Mouse (Mus musculus) CD4-positive, CD25-positive, alpha-beta regulatory T cell, adult 4 months (primary cell): ENCODE data around the gene Hmgcr. TPM values are rescaled to one million over a fixed set of nuclear protein-coding genes. Genes with fewer than 3 reads are reported as not detected.

ENCODE experiments used
- ATAC-seq: one replicate; pipeline ENCODE4 v1.8.0; 2017
- polyA plus RNA-seq, 2 experiments: library from polyadenylated mRNA; unstranded; fragments of 100-300 nt; shearing (Covaris generic); gene quantifications; one replicate each; pipeline ENCODE4 v1.2.1; 2017

Hmgcr gene
- 10 to 100 TPM; 55.7 to 79.5 TPM for polyA plus RNA-seq

DNA sequence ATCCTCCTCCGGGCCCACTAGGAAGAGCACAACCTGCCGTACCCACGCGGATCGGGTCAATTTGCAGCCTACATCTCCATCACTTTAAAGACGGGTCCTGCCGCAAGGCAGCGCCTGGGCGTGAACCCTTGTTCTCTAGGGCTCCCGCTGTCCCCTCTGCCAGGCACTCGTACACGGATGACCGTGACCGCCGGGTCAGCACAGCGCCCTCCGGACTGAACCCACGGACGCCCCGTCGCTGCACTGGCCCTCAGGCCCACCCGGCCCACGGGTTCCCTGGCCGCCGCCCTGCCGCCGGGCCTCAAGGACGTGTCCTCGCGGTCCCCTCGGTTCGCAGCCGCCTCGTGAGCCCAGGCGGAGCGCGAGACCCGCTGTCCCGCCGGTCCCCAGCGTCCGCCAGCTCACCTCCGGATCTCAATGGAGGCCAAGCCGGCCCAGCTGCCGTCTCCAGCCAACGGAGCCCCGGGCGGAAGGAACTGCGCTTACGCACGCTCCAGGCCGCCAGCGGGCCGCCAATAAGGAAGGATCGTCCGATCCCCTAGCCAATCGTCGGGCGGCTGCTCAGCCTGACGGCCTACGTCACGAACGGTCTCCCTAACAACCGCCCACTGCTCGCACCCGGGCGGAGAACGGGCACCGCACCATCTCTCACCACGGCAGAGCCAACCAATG is at the start of gene Hmgcr:
Gene Hmgcr (minus strand): TSS at position 531 of the 672 bp plus-strand sequence.
- peak; percentile 92 for ATAC-seq

DNA sequence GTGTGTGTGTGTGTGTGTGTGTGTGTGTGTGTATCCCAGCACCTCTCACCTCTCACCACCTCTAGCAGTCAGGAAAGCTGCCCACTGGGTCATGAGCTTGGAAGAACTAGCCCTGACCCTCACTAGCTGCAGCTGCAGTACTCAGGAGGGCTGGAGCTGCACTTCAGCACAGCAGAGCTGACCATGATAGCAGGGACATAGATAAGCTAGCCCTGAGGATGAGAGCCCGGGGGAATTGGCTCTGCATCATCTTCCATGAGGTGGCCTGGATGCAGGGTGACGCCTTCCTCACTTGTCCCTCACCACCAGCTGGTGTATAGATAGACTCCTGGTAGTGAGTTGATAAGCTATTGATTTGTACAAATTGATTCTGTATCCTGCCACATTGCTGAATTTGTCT is 49.3 kb upstream of the Hmgcr start:
- no peak for ATAC-seq

DNA sequence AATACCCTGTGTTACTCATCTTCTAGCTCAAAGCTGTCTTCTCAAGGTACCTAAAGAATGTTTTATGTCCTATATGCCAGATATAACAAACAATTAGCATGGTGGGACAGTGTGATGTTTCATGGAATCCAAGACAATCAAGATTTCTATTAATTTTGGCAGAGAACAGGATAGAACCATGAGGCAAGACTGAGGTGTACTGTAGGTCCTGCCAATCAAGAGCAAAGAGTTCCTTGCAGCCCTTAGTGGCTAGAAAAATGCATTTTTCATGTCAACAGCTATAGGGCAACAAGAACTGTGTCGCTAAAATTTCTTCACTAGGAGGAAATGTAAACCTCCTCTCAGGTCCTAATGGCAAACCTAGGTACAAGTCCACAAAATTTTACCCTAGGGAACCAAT is 47.1 kb upstream of the Hmgcr start:
- ATAC-seq, result no peak

DNA sequence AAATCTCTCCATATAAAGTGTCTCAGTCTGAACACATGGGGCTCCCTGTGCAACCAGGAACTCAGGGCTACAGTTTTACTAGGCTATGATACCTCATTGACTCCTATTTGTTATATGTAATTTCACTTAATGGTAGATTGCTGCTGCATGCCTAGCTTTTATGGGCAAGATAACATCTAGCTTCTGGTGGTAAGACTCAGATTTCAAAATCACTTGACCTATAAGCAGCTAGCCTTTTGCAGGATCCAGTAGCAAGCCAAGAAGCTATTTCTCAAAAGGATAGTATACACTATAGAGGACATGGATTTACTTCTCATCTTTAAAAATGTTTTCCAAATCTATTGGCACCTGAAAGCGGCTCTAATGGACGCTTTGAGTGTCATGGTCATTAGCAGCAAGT is 45.6 kb upstream of the Hmgcr start:
- ATAC-seq, result no peak

DNA sequence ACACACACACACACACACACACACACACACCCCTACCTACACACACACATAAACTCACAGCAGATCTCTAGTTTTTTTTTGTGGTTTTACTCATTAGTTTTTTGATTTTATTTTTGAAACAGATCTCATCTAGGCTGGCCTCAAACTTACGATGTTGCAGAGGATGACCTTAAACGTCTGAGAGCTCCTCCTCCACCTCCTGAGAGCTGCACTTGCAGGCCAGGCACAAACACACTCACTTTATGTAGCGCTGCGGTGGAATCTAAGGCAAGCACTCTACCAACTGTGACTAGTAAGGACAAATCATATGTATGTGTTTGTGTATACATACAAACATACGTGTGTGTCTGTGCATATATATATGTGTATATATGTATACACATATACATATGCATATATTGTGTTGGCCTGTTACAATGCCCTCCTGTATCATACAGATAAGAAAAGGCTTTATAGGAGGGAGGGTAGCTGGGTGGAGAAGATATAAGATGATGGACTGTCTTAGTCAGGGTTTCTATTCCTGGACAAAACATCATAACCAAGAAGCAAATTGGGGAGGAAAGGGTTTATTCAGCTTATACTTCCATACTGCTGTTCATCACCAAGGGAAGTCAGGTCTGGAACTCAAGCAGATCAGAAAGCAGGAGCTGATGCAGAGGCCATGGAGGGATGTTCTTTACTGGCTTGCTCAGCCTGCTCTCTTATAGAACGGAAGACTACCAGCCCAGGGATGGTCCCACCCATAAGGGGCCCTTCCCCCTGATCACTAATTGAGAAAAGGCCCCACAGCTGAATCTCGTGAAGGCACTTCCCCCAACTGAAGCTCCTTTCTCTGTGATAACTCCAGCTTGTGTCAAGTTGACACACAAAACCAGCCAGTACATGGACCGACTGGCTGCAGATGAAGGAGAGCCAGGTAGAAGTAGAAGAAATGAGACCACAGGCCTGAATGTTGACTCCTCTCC is 38.8 kb upstream of the Hmgcr start:
- no peak for ATAC-seq

DNA sequence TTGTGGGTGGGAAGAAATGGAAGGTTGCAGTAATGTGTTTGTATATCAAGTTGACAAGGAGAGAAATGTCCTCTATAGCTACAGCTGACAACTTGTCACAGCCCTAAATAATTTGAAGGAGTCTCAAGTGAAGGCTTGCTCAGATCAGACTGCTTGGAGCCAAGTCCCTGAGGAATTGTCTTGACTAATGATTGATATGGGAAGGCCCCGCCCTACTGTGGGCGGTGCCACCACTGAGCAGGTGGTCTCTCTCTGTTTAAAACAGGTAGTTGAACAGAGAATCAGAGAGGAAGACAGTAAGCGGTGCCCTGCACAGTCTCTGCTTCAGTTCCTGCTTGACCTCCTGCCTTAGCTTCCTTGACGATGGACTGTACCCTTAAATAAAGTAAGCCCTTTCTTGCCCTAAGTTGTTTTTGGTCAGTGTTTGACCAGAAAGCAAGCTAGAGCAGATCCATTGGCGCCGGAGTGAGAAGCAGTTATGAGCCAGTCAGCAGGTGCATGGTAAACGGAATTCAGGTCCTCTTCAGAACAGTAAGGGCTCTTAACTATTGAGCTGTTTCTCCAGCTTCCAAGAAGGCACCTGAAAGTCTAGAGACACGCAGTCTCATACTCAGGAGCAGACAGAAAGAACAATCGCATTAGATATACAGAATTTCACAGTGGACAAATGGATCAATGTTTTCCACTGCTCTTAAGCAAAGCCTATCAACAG is 32.0 kb upstream of the Hmgcr start:
- ATAC-seq, result no peak

DNA sequence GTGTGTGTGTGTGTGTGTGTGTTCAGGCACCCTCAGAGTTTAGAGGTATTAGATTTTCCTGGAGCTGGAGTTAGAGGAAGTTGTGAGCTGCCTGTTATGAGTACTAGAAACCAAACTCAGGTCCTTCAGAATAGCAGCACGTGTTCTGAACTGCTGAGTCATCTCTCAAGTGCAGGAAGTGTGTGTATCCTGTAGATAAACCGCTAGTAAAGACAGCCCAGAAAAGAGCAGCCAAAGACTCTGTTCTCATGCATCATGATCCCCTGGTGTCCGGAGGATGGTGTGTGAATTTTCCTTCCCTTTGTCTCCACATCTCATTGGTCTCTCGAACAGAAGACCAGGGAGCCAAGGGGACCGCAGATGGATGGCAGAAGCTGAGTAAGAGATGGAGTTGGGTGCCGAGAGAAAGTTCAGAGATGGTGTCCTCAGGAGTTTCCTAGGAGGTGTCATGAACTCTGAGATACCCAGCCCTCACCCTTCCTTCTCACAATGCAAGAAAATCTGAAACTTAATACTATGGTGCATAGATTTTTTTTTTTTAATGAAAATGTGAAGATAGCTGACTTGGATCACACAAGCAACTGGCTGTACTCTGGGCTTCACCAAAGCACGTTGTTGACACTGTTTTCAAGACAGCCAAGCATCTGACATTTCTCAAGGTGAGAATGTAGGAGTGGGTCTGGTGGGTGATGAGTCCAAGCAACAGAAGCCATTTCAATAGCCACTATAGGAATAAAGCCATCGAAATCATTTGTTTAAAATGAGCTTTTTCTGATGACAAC is 27.3 kb upstream of the Hmgcr start:
- peak; percentile 97 for ATAC-seq

DNA sequence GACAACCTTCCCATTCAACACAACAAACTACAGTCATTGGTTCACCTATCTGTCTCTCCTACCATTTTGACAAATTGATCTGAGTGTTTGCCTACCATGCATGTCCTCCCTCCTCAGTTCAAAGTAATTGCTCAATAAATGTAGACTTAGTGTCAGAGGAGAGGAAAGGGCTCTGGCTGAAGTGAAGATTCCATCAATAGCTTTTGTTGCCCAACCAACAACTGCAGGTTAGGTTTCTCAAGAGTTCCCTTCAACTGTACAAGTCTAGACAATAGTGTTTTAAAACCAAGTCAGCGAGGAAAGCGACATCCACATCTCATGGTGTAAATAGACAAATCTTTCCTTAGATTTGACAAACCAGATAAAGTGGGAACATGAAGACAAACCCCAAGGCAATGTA is 24.7 kb upstream of the Hmgcr start:
- ATAC-seq, result no peak

DNA sequence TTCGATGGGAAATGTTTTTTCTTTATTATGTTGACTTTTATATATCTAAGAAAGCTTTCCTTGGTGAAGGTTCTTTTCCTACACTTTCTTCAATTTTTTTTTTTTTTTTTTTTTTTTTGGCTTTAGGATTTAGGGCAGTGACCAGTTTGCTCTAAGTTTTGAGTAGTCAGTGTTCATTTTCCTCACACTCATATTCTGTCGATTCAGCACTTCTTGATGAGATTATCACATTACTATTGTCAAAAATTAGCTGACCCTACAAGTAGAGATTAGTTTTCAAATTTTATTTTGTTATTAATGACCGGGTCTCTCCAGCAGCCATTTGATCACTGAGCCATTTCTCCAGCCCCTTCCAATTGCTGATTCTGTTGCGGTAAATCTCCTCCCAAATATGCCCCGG is 19.2 kb upstream of the Hmgcr start:
- no peak for ATAC-seq

DNA sequence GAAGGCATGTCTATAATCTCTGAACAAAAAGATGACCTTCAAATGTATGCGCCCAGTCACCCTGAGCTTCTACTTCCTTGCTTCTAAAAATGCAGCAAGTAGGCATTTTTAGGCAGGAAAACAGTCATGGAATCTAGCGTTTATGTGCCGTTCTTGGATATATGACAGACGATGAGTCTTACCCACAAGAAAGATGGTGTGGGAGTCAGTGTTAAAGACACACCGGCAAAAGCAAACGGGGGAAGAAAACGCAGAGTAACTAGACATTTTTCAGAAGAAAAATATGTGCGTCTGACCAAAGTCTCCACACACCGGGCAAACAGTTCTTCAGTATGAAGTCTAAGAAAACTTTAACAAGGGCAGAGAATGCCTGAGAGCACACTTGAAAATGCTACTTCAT is 16.5 kb upstream of the Hmgcr start:
- ATAC-seq, result no peak

DNA sequence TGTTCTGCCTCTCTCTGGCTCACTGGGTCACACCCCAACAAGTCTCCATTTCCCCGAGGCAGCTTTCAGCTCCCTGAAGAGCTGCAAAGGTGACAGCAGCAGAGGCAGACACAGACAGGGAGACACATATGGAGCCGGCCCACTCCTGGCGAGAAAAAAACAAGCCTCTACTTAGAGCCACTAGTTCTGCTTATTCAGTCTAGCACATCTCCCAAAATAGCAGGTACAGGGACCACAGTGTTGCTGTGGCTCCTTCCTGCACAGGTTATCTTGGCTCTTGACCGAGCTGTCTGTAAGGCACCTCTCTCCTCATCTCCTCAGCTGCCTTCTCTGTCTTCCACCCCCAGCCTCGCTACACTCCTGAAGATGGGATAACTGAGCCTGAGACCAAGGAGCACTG is 14.0 kb upstream of the Hmgcr start:
- ATAC-seq, result no peak

DNA sequence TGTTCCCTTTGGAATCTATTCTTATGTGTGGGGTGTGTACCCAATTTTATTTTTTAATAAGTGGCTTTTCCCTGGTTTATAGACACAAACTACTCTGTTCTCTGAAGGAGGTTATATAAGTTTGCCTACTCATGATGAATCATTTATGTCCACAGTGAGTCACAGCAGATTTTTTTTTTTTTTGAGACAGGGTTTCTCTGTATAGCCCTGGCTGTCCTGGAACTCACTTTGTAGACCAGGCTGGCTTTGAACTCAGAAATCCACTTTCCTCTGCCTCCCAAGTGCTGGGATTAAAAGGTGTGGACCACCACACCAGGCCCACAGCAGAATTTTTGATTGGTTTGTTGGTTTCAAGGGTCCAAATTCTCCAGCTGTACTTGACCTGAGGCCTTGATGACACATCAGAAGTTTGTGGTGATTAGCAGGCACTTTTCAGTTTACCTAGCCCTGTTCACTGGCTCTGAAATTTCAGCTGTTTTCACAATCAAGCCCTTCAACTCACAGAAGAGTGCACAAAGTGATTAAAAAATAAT is 10.4 kb upstream of the Hmgcr start:
- ATAC-seq, result no peak

DNA sequence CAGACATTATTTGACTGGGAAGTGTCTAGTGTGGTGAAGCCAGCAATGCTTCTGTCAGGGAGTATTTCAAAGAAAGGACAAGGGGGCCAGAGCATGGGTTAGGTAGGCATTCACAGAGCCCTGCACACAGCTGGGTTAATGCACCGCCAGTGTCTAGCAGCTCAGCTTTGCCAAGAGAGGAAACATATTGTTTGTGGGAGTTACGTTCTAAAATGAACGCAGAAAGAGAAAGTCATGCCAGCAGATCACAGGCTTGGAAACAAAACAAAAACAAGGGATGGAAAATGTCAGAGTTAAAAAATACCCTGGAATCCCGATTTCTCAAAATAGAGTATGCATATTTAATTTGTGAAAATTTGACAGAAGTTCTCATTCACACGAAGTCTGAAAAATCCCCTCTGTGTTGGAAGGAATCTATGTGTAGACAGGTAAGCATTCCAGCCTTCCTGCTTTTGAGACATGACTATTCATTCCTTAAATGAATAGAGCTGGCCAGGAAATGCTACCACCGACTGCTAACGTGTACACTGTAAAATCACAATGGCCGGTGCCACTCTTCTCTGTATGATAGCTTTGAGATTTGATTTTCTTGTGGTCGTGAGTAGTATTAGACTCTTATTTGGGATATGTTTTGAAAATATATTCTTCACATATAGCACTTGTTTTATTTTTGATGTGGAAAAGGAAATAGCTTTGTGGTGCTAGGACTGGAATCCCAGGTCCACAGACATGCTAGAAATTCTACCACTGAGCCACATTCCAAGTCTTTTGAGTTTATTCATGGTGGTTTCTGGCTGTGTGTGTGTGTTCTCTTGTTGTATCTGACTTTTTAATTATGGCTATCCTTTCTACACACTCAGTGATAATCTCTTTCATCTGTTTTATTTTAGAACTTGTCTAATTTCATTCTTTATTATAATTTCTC is 9.7 kb upstream of the Hmgcr start:
- no peak for ATAC-seq

DNA sequence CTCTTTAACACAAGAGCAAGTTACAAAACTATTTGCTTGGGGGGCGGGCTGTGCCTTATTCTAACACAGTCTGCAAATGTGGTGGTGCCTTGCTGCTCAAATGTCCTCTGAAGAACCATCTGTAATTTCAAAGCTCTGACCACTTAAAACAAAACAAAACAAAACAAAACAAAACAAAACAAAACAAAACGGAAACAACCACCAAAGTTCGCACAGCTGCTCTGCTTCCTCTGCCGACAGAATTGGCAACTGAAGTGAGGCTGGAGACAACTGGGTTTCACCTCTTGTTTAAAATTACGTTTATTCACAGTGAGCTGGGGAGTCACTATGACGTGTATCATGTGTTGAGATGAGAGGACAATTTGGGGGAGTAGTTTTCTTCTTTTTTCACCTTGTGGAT is 7.9 kb upstream of the Hmgcr start:
- no peak for ATAC-seq

DNA sequence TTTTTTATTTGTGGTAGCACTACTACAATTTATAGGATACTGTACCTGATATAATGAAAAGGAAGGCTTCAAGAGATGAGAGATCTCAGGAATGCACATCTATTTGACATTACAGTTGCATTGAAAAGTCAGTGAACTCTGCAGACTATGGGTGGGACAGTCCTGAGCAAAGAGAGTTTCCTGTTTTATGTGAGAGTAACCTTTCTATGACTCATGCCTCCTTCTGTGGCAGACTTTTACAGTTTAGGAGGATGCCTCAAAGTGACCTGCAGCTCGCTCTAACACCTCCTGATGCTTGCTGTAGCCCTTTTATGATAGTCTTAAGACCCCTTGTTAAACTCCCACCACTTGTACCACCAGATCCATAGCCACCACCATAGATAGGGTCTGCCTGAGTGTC is 6.3 kb upstream of the Hmgcr start:
- peak; percentile 75 for ATAC-seq

DNA sequence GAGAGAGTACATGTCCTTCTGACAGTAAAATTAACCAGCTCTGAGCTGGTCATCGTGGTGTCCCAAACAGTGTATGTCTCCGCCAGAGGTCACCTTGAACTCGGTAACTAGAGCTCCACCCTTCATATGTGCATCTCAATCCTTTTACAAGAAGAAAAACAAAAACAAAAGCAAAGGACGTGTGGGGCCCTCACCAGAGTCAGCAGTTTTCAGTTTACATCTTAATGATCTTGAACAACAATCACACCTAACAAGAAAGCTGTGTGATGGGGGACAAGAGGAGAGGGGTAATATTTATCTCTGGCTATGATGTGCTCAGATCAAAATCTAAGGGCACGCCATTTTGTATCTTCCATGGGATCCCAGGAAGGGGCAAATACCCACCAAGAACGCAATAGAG is 5.0 kb upstream of the Hmgcr start:
- ATAC-seq, result no peak

DNA sequence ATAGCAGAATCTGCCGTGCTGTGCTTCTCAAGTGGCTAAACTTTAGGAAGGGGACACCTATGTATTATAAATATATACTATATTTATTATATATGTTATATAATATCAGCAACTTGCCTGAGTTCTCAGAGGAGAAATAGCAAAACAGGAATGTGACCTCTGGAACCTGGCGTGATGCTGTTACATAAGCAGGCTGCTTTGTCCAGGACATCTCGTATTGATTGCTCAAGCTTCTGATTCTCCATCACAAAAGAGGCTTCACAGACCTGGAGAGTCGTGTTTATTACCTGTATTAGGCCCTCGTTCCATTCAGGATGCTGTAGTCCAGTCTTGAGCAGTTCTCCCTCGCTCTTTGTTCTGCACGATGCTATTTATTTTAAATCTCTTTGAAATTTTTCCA is 3.1 kb upstream of the Hmgcr start:
- ATAC-seq, result no peak

DNA sequence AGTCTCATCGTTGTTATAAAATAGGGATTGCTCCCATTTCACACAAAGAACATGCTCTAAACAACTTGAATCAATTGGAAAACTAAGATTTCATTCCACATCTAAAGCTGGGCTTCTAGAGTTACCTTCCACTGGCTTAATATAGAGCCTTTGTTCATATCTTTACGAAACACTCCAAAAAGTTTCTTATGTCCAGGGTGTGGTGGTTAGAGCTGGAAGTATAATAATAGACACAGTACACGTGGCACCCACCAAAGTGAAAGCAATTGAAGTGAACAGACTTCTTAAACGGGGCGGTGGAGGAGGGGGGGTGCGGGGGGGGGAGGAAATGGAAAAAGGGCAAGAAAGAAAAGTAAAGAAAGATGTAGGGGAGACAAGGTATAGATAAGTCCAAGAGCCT is 1.5 kb upstream of the Hmgcr start:
- peak; percentile 18 for ATAC-seq

DNA sequence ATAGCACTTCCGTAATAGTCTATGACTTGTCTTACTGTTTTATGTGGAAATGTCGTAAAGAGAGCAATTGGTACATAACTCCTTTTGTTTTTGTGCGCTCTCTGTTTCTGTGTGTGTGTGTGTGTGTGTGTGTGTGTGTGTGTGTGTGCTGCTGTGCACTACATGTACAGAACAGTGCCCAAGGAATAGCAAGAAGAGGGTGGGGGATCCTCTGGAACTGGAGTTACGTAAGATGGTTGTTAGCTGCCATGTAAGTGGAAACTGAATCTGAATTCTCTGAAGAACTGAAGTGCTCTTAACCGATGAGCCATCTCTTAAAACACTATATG is 1.1 kb upstream of the Hmgcr start:
- no peak for ATAC-seq

DNA sequence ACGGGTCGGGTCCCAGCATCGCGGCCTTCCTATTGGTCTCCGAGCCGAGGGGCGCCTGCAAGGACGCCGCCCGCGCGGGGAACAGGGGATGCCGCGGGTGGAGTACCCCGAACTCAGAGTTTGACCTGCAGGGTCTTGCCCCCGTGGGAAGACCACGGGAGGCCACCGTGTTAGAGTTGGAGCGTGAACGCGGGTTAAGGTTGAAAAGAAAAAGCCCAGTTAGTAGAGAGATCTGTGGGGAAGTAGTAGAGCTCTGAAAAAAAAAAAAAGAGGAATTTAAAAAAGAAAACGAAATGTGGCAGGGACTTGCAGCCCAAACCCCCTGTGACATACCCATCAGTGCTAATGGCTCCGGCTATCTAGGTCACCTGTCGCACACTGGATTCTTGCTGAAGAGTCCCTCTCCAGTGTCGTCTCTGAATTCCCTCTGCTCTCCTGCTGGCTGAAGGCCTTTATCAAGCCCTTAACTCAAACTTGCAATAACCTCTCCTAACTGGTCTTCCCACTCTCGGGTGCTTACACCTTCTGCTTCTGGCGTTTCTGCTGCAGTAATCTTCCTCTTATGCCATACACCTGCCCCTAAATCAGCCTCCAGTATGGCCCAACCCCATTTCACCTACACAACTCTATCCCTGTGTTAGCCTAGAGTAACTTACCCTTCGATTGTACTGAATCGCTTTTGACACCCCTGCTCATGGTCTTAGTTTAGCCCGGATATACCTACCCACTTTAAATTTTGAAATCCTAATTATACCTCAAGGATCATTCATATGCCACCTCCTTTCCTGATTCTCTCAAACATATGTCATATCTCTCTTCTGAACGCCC is 556 bp upstream of the Hmgcr start:
- peak; percentile 3 for ATAC-seq
